Mouse (Mus musculus): ENCODE measurements around the gene Stkld1. TPM values are rescaled to one million over a fixed set of nuclear protein-coding genes. Genes with fewer than 3 reads are reported as not detected.

The Stkld1 gene
- polyA plus RNA-seq, 1 experiment from 2014 or later: 0.13 TPM

GRCm38 (mm10) chr2:26902467-26903220 lies 31.2 kb upstream of the Stkld1 start, which contains the start of gene Surf6:
Gene Surf6 (minus strand): TSS chr2:26902879.
- Histone ChIP-seq H3K27me3 (replicated peaks; ENCODE audit: insufficient read depth, low read length) (no peaks in the 10 kb centered on the region), H3K4me2 (replicated peaks; ENCODE audit: low read depth, low read length) (peak within 1 kb of the TSS; percentile 88), H3K36me3 (ENCODE audit: insufficient read depth, low read length) (peaks cover 7% of the 10 kb centered on the region; the same call in 1 of the 2 replicates), H3K4me3 (ENCODE audit: low read depth, low read length) (peak within 1 kb of the TSS; percentile 68), H3K27ac (ENCODE audit: low read length) (peak within 1 kb of the TSS; percentile 89), H3K9me3 (ENCODE audit: low read length) (no peaks in the 10 kb centered on the region), H3K4me1 (ENCODE audit: insufficient read depth, low read depth, low read length) (peaks cover 10% of the 10 kb centered on the region; the same call in 1 of the 2 replicates), H3K9ac (replicated peaks; ENCODE audit: low read depth) (peak within 1 kb of the TSS; percentile 63)
- ATAC-seq: peak; percentile 97
- peak; percentile 98 for DNase-seq (ENCODE audit: low spot score)
- under 1% methylated on average over 41 of the region's 41 CpGs for WGBS
- TF ChIP-seq EP300 (IDR thresholded peaks at IDR 0.05) (no peak; the same call in 1 of the 2 replicates), CTCF (IDR thresholded peaks at IDR 0.05) (no peak)

GRCm38 (mm10) chr2:26903311-26903710 lies 30.5 kb upstream of the Stkld1 start:
- no peak for ATAC-seq
- H3K36me3 ChIP-seq (ENCODE audit: insufficient read depth, low read length): peaks cover 4% of the 10 kb centered on the region; the same call in 1 of the 2 replicates
- WGBS: 11% methylated on average over 7 of the region's 7 CpGs

GRCm38 (mm10) chr2:26905936-26906335 lies 27.9 kb upstream of the Stkld1 start:
- no peak for ATAC-seq
- no peak overlapping the region for H3K27ac ChIP-seq (ENCODE audit: low read length)
- 90% methylated on average over 2 of the region's 2 CpGs for WGBS
- H3K27me3 ChIP-seq (replicated peaks; ENCODE audit: insufficient read depth, low read length): no peaks in the 10 kb centered on the region
- no peak for DNase-seq (ENCODE audit: low spot score)
- no peak overlapping the region for H3K4me2 ChIP-seq (replicated peaks; ENCODE audit: low read depth, low read length)
- TF ChIP-seq CTCF (IDR thresholded peaks at IDR 0.05): no peak
- TF ChIP-seq EP300 (IDR thresholded peaks at IDR 0.05): no peak
- no peaks in the 10 kb centered on the region for H3K9me3 ChIP-seq (ENCODE audit: low read length)
- H3K4me1 ChIP-seq (ENCODE audit: insufficient read depth, low read depth, low read length): peaks cover 26% of the 10 kb centered on the region; the same call in 1 of the 2 replicates
- H3K36me3 ChIP-seq (ENCODE audit: insufficient read depth, low read length): 0 out of 2 replicates have a peak, but pooled peaks cover 4% of the 10 kb centered on the region
- H3K9ac ChIP-seq (replicated peaks; ENCODE audit: low read depth): no peak overlapping the region
- H3K4me3 ChIP-seq (ENCODE audit: low read depth, low read length): no peak overlapping the region

More at GRCm38 (mm10) chr2:26903311-26903710, 30.5 kb upstream of the Stkld1 start:
- no peaks in the 10 kb centered on the region for H3K9me3 ChIP-seq (ENCODE audit: low read length)
- no peak for DNase-seq (ENCODE audit: low spot score)
- TF ChIP-seq CTCF (IDR thresholded peaks at IDR 0.05) (no peak), EP300 (IDR thresholded peaks at IDR 0.05) (no peak)
- H3K4me2 ChIP-seq (replicated peaks; ENCODE audit: low read depth, low read length): peak overlapping the region; percentile 88
- peaks cover 11% of the 10 kb centered on the region; the same call in 1 of the 2 replicates for H3K4me1 ChIP-seq (ENCODE audit: insufficient read depth, low read depth, low read length)
- H3K27me3 ChIP-seq (replicated peaks; ENCODE audit: insufficient read depth, low read length): no peaks in the 10 kb centered on the region
- peak overlapping the region; percentile 63 for H3K9ac ChIP-seq (replicated peaks; ENCODE audit: low read depth)
- peak overlapping the region; percentile 89 for H3K27ac ChIP-seq (ENCODE audit: low read length)
- peak overlapping the region; percentile 68 for H3K4me3 ChIP-seq (ENCODE audit: low read depth, low read length)

- ATAC-seq: no peak
- H3K27me3 ChIP-seq (replicated peaks; ENCODE audit: insufficient read depth, low read length): no peaks in the 10 kb centered on the region
- no peak for DNase-seq (ENCODE audit: low spot score)
- H3K9me3 ChIP-seq (ENCODE audit: low read length): no peaks in the 10 kb centered on the region
- H3K4me3 ChIP-seq (ENCODE audit: low read depth, low read length): no peak overlapping the region
- H3K4me2 ChIP-seq (replicated peaks; ENCODE audit: low read depth, low read length): no peak overlapping the region
- H3K27ac ChIP-seq (ENCODE audit: low read length): no peak overlapping the region
- WGBS: 92% methylated on average over 3 of the region's 3 CpGs
- TF ChIP-seq CTCF (IDR thresholded peaks at IDR 0.05) (no peak), EP300 (IDR thresholded peaks at IDR 0.05) (no peak)
- no peak overlapping the region for H3K9ac ChIP-seq (replicated peaks; ENCODE audit: low read depth)
- H3K4me1 ChIP-seq (ENCODE audit: insufficient read depth, low read depth, low read length): peaks cover 26% of the 10 kb centered on the region; the same call in 1 of the 2 replicates
- 0 out of 2 replicates have a peak, but pooled peaks cover 4% of the 10 kb centered on the region for H3K36me3 ChIP-seq (ENCODE audit: insufficient read depth, low read length)
Measured at GRCm38 (mm10) chr2:26906431-26906830, 27.4 kb upstream of the Stkld1 start.

- WGBS: 29% methylated on average over 4 of the region's 4 CpGs
- Histone ChIP-seq H3K4me3 (ENCODE audit: low read depth, low read length) (no peak overlapping the region), H3K36me3 (ENCODE audit: insufficient read depth, low read length) (0 out of 2 replicates have a peak, but pooled peaks cover 4% of the 10 kb centered on the region), H3K9me3 (ENCODE audit: low read length) (no peaks in the 10 kb centered on the region), H3K4me1 (ENCODE audit: insufficient read depth, low read depth, low read length) (peaks cover 23% of the 10 kb centered on the region; the same call in 1 of the 2 replicates), H3K9ac (replicated peaks; ENCODE audit: low read depth) (no peak overlapping the region), H3K4me2 (replicated peaks; ENCODE audit: low read depth, low read length) (no peak overlapping the region), H3K27ac (ENCODE audit: low read length) (no peak overlapping the region), H3K27me3 (replicated peaks; ENCODE audit: insufficient read depth, low read length) (no peaks in the 10 kb centered on the region)
- TF ChIP-seq EP300 (IDR thresholded peaks at IDR 0.05) (no peak), CTCF (IDR thresholded peaks at IDR 0.05) (peak; percentile 87)
- ATAC-seq (no peak), DNase-seq (ENCODE audit: low spot score) (peak; percentile 82)
Measured at GRCm38 (mm10) chr2:26907109-26907508, 26.7 kb upstream of the Stkld1 start.

GRCm38 (mm10) chr2:26908710-26909386 lies 25.0 kb upstream of the Stkld1 start:
- Histone ChIP-seq H3K36me3 (ENCODE audit: insufficient read depth, low read length) (peaks cover 17% of the 10 kb centered on the region), H3K9ac (replicated peaks; ENCODE audit: low read depth) (0 out of 2 replicates have a peak overlapping the region, but pooled peaks have one; percentile 95), H3K27me3 (replicated peaks; ENCODE audit: insufficient read depth, low read length) (no peaks in the 10 kb centered on the region), H3K4me1 (ENCODE audit: insufficient read depth, low read depth, low read length) (peaks cover 22% of the 10 kb centered on the region; the same call in 1 of the 2 replicates), H3K9me3 (ENCODE audit: low read length) (no peaks in the 10 kb centered on the region), H3K4me3 (ENCODE audit: low read depth, low read length) (no peak overlapping the region), H3K4me2 (replicated peaks; ENCODE audit: low read depth, low read length) (peak overlapping the region; percentile 73), H3K27ac (ENCODE audit: low read length) (no peak overlapping the region)
- 71% methylated on average over 18 of the region's 18 CpGs for WGBS
- DNase-seq (ENCODE audit: low spot score): no peak
- no peak for ATAC-seq
- no peak for TF ChIP-seq CTCF (IDR thresholded peaks at IDR 0.05)
- no peak for TF ChIP-seq EP300 (IDR thresholded peaks at IDR 0.05)

Data from lung, postnatal 0 days (tissue).